Comparison of ENCODE assay signal across 33 mouse cellular contexts in the genomic region with DNA sequence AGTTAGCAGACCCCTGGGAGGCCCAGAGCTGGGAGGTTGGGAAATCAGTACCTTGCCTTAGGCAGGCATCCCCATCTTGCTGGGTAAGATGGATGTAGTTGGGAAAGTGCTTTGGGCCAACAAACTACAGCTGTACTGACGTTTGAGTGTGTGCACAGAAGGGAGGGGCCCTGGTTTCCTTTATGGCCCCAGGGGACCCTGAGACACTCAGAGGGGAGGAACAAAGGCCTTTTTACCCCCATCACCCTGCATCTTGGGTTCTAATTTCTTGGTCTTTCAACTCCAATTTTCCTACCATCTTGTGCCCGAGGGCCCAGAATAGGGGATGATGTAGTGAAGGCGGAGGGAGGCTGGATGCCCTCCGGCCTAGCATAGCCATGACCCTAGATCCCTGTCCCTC. TPM values are rescaled to one million over a fixed set of nuclear protein-coding genes. Genes with fewer than 3 reads are reported as not detected.
DNase-seq lines count a peak whose midpoint lies in the region; ATAC-seq and TF ChIP-seq lines count a peak whose summit lies in the region.
"Had no signal": no experiment of that assay in that cellular context is flagged by ENCODE, and none has a peak within 500 bp of the region (broad histone marks: within the 10 kb centered on the region; RNA-seq: fewer than 3 reads in every experiment).

No protein-coding gene starts in this region.

- H3K27me3 ChIP-seq in liver, embryonic 12.5 days (replicated peaks), result peaks cover 5% of the 10 kb centered on the region; the same call in 1 of the 2 replicates
- H3K27me3 ChIP-seq in liver, embryonic 11.5 days (replicated peaks; ENCODE audit: control insufficient read depth, insufficient read depth, low read length), result 0 out of 2 replicates have a peak, but pooled peaks cover 2% of the 10 kb centered on the region
- H3K27me3 ChIP-seq in spleen, adult 2 months (ENCODE audit: control insufficient read depth, insufficient read depth, low read length), result no peaks in the 10 kb centered on the region
- no peaks in the 10 kb centered on the region for H3K27me3 ChIP-seq in embryonic facial prominence, embryonic 10.5 days (replicated peaks; ENCODE audit: low read depth, poor library complexity, severe bottlenecking)
- no peaks in the 10 kb centered on the region for H3K27me3 ChIP-seq in kidney, embryonic 14.5 days (ENCODE audit: control insufficient read depth, insufficient read depth, low read length)
- H3K27me3 ChIP-seq: embryonic facial prominence, embryonic 15.5 days; heart, embryonic 15.5 days; hindbrain, embryonic 12.5 days; limb, embryonic 13.5 days; midbrain, embryonic 13.5 days had no signal

- peak overlapping the region; percentile 50; the same call in 1 of the 2 replicates for H3K27ac ChIP-seq in liver, embryonic 12.5 days
- H3K27ac ChIP-seq in liver, embryonic 11.5 days (ENCODE audit: low read depth, low read length), result no peak overlapping the region
- H3K27ac ChIP-seq in spleen, adult 2 months (ENCODE audit: insufficient read depth, low read length), result no peak overlapping the region
- H3K27ac ChIP-seq in embryonic facial prominence, embryonic 10.5 days (replicated peaks), result peak overlapping the region; percentile 30; the same call in 1 of the 2 replicates
- no peak overlapping the region for H3K27ac ChIP-seq in kidney, embryonic 14.5 days (ENCODE audit: low read depth, low read length)
- H3K27ac ChIP-seq: embryonic facial prominence, embryonic 15.5 days; forebrain, embryonic 12.5 days; heart, embryonic 15.5 days; hindbrain, embryonic 12.5 days; hindbrain, postnatal 0 days; limb, embryonic 13.5 days; midbrain, embryonic 13.5 days had no signal

- no peak for DNase-seq in liver, embryonic 11.5 days (ENCODE audit: low spot score)
- DNase-seq in spleen, adult 2 months (ENCODE audit: low read depth in 1 of 2, low spot score in 2 of 2), result peak; percentile 31 to 46
- no peak for DNase-seq in spleen, postnatal 4 days (ENCODE audit: low spot score in 2 of 2)
- DNase-seq in embryonic facial prominence, embryonic 10.5 days (ENCODE audit: low spot score), result no peak
- no peak for DNase-seq in layer of hippocampus, postnatal 36 days
- DNase-seq: adrenal gland, adult 8-10 months; cerebellum, adult 2 months; cerebellum, postnatal 14 days; forebrain, postnatal 0 days; kidney, adult 9 months; kidney, postnatal 14 days; layer of hippocampus, adult 9-11 months; lung, adult 18-20 months; retina, postnatal 1 day; thymus, postnatal 4 days had no signal

- no peak for TF ChIP-seq POLR2A in spleen, adult 2 months (IDR thresholded peaks at IDR 0.05; ENCODE audit: low read depth, low read length)

- no peaks in the 10 kb centered on the region for H3K36me3 ChIP-seq in liver, embryonic 12.5 days
- H3K36me3 ChIP-seq in liver, embryonic 11.5 days (ENCODE audit: control insufficient read depth, insufficient read depth, low read length), result no peaks in the 10 kb centered on the region
- no peaks in the 10 kb centered on the region for H3K36me3 ChIP-seq in spleen, adult 2 months (ENCODE audit: control insufficient read depth, insufficient read depth, low read length)
- no peaks in the 10 kb centered on the region for H3K36me3 ChIP-seq in embryonic facial prominence, embryonic 10.5 days (replicated peaks)
- no peaks in the 10 kb centered on the region for H3K36me3 ChIP-seq in kidney, embryonic 14.5 days (ENCODE audit: control insufficient read depth, insufficient read depth, low read length)
- H3K36me3 ChIP-seq: embryonic facial prominence, embryonic 15.5 days; forebrain, embryonic 12.5 days; G1E; heart, embryonic 15.5 days; hindbrain, embryonic 12.5 days; limb, embryonic 13.5 days; midbrain, embryonic 13.5 days had no signal

- no peak for ATAC-seq in liver, embryonic 12.5 days
- ATAC-seq in liver, embryonic 11.5 days (replicated peaks; ENCODE audit: low FRiP score), result no peak
- no peak for ATAC-seq in kidney, embryonic 14.5 days (ENCODE audit: low FRiP score, low TSS enrichment)
- ATAC-seq: forebrain, postnatal 0 days; hindbrain, postnatal 0 days; intestine, embryonic 16.5 days; lung, postnatal 0 days; midbrain, embryonic 13.5 days had no signal

- peak overlapping the region; percentile 15; the same call in 1 of the 2 replicates for H3K9ac ChIP-seq in liver, embryonic 12.5 days
- no peak overlapping the region for H3K9ac ChIP-seq in liver, embryonic 11.5 days (ENCODE audit: low read depth, low read length)
- no peak overlapping the region for H3K9ac ChIP-seq in kidney, embryonic 14.5 days (ENCODE audit: low read depth, low read length)
- H3K9ac ChIP-seq: embryonic facial prominence, embryonic 15.5 days; forebrain, embryonic 12.5 days; forebrain, postnatal 0 days; heart, embryonic 15.5 days; hindbrain, embryonic 12.5 days; limb, embryonic 13.5 days; midbrain, embryonic 13.5 days had no signal

- 76% methylated on average over 4 of the region's 4 CpGs for WGBS in liver, embryonic 12.5 days (ENCODE audit: insufficient replicate concordance)
- 79% methylated on average over 4 of the region's 4 CpGs for WGBS in liver, embryonic 11.5 days
- 59% methylated on average over 4 of the region's 4 CpGs for WGBS in spleen, adult 2 months
- 57% methylated on average over 4 of the region's 4 CpGs for WGBS in embryonic facial prominence, embryonic 10.5 days
- WGBS in kidney, embryonic 14.5 days, result 70% methylated on average over 4 of the region's 4 CpGs

- no peak overlapping the region for H3K4me2 ChIP-seq in liver, embryonic 12.5 days
- H3K4me2 ChIP-seq in liver, embryonic 11.5 days, result no peak overlapping the region
- H3K4me2 ChIP-seq in kidney, embryonic 14.5 days (replicated peaks; ENCODE audit: low read depth, low read length), result no peak overlapping the region
- H3K4me2 ChIP-seq: embryonic facial prominence, embryonic 15.5 days; forebrain, embryonic 12.5 days; heart, embryonic 15.5 days; hindbrain, embryonic 12.5 days; limb, embryonic 13.5 days; midbrain, embryonic 13.5 days had no signal

- no peak overlapping the region for H3K4me3 ChIP-seq in liver, embryonic 12.5 days
- no peak overlapping the region for H3K4me3 ChIP-seq in liver, embryonic 11.5 days (ENCODE audit: low read depth, low read length)
- H3K4me3 ChIP-seq in spleen, adult 2 months (ENCODE audit: extremely low read depth, insufficient read depth, insufficient read length), result no peak overlapping the region
- no peak overlapping the region for H3K4me3 ChIP-seq in embryonic facial prominence, embryonic 10.5 days
- no peak overlapping the region for H3K4me3 ChIP-seq in kidney, embryonic 14.5 days (ENCODE audit: low read length)
- H3K4me3 ChIP-seq: embryonic facial prominence, embryonic 15.5 days; forebrain, embryonic 12.5 days; heart, embryonic 15.5 days; hindbrain, embryonic 12.5 days; limb, embryonic 13.5 days; megakaryocyte, embryonic 14.5 days; midbrain, embryonic 13.5 days had no signal

- no peaks in the 10 kb centered on the region for H3K9me3 ChIP-seq in liver, embryonic 12.5 days (replicated peaks)
- H3K9me3 ChIP-seq in liver, embryonic 11.5 days (ENCODE audit: control insufficient read depth, low read length), result no peaks in the 10 kb centered on the region
- H3K9me3 ChIP-seq in embryonic facial prominence, embryonic 10.5 days, result no peaks in the 10 kb centered on the region
- no peaks in the 10 kb centered on the region for H3K9me3 ChIP-seq in kidney, embryonic 14.5 days (ENCODE audit: control insufficient read depth, low read length)
- H3K9me3 ChIP-seq: embryonic facial prominence, embryonic 15.5 days; forebrain, embryonic 12.5 days; G1E; heart, embryonic 15.5 days; hindbrain, embryonic 12.5 days; limb, embryonic 13.5 days; megakaryocyte, embryonic 14.5 days; midbrain, embryonic 13.5 days had no signal

- TF ChIP-seq CTCF in spleen, adult 2 months (IDR thresholded peaks at IDR 0.05; ENCODE audit: extremely low read depth, insufficient read depth, insufficient read length, insufficient replicate concordance), result no peak

- H3K4me1 ChIP-seq in liver, embryonic 12.5 days, result peaks cover 37% of the 10 kb centered on the region
- no peaks in the 10 kb centered on the region for H3K4me1 ChIP-seq in liver, embryonic 11.5 days (replicated peaks; ENCODE audit: control insufficient read depth, insufficient read depth, low read length)
- peaks cover 14% of the 10 kb centered on the region; the same call in 1 of the 2 replicates for H3K4me1 ChIP-seq in spleen, adult 2 months (ENCODE audit: control insufficient read depth, insufficient read depth, insufficient read length)
- H3K4me1 ChIP-seq in embryonic facial prominence, embryonic 10.5 days, result peaks cover 20% of the 10 kb centered on the region
- no peaks in the 10 kb centered on the region for H3K4me1 ChIP-seq in kidney, embryonic 14.5 days (ENCODE audit: control insufficient read depth, insufficient read depth, low read length)
- H3K4me1 ChIP-seq: embryonic facial prominence, embryonic 15.5 days; heart, embryonic 15.5 days; limb, embryonic 13.5 days had no signal

RNA-seq across cellular contexts. Expression of a gene that starts 41.0 kb away (rescaled TPM):
- polyA plus RNA-seq in liver, embryonic 12.5 days (2016; fragmentation: Nextera tagmentation; extraction: Ambion mirVana), result 31.6 and 36.3 TPM in 2 replicates
- polyA plus RNA-seq in liver, embryonic 11.5 days (2014; fragmentation: Nextera tagmentation; extraction: Ambion mirVana), result 55.1 and 63.7 TPM in 2 replicates
- polyA plus RNA-seq in spleen, adult 2 months (2012; rRNA removed), result 0.77 and 0.84 TPM in 2 replicates
- 63.1 and 65.4 TPM in 2 replicates for polyA plus RNA-seq in embryonic facial prominence, embryonic 10.5 days (2016; fragmentation: Nextera tagmentation; extraction: Ambion mirVana)
- polyA plus RNA-seq in kidney, embryonic 14.5 days (2014; fragmentation: Nextera tagmentation; extraction: Ambion mirVana), result 53.5 and 67.7 TPM in 2 replicates
- under 1 TPM; 0.43 to 0.52 TPM for total RNA-seq in layer of hippocampus, postnatal 36 days (2021)
- total RNA-seq: gastrocnemius, adult 8-10 months had no signal

RNA-seq across cellular contexts. Expression of a gene that starts 53.8 kb away (rescaled TPM):
- polyA plus RNA-seq in liver, embryonic 12.5 days (2016; fragmentation: Nextera tagmentation; extraction: Ambion mirVana), result 2.8 and 3.7 TPM in 2 replicates
- 2.2 and 2.5 TPM in 2 replicates for polyA plus RNA-seq in liver, embryonic 11.5 days (2014; fragmentation: Nextera tagmentation; extraction: Ambion mirVana)
- polyA plus RNA-seq in spleen, adult 2 months (2012; rRNA removed), result 0.99 and 1.3 TPM in 2 replicates
- polyA plus RNA-seq in embryonic facial prominence, embryonic 10.5 days (2016; fragmentation: Nextera tagmentation; extraction: Ambion mirVana), result not detected in 2 replicates
- 0.16 TPM in 1 of 2 replicates, not detected in the other for polyA plus RNA-seq in kidney, embryonic 14.5 days (2014; fragmentation: Nextera tagmentation; extraction: Ambion mirVana)
- under 1 TPM; 0.40 to 0.63 TPM for total RNA-seq in layer of hippocampus, postnatal 36 days (2021)
- total RNA-seq: adrenal gland, adult 8-10 months; gastrocnemius, adult 8-10 months; gastrocnemius, postnatal 4 days; heart, adult 8-10 months; heart, postnatal 25 days; hindbrain, postnatal 0 days had no signal
- polyA plus RNA-seq: C2C12; embryonic facial prominence, embryonic 15.5 days; G1E had no signal

RNA-seq across cellular contexts. Expression of a gene that starts 57.4 kb away (rescaled TPM):
- 76.2 and 78.4 TPM in 2 replicates for polyA plus RNA-seq in liver, embryonic 12.5 days (2016; fragmentation: Nextera tagmentation; extraction: Ambion mirVana)
- polyA plus RNA-seq in liver, embryonic 11.5 days (2014; fragmentation: Nextera tagmentation; extraction: Ambion mirVana), result 69.5 and 71.8 TPM in 2 replicates
- 29.9 and 34.8 TPM in 2 replicates for polyA plus RNA-seq in spleen, adult 2 months (2012; rRNA removed)
- polyA plus RNA-seq in embryonic facial prominence, embryonic 10.5 days (2016; fragmentation: Nextera tagmentation; extraction: Ambion mirVana), result 50.4 and 52.8 TPM in 2 replicates
- 16.4 and 34.5 TPM in 2 replicates for polyA plus RNA-seq in kidney, embryonic 14.5 days (2014; fragmentation: Nextera tagmentation; extraction: Ambion mirVana)
- 100 to 1,000 TPM; 115 to 119 TPM for total RNA-seq in layer of hippocampus, postnatal 36 days (2021)

Comparison
In these comparisons a context has a peak if more than half of its experiments do, and no peak if none do; other contexts are left out.
1. H3K27ac ChIP-seq: peak in liver, embryonic 12.5 days (single experiment) and embryonic facial prominence, embryonic 10.5 days (single experiment); none in liver, embryonic 11.5 days (single experiment), spleen, adult 2 months (single experiment) and kidney, embryonic 14.5 days (single experiment).
2. DNase-seq: peak in spleen, adult 2 months (2 of 2); none in liver, embryonic 11.5 days (single experiment), spleen, postnatal 4 days (0 of 2), embryonic facial prominence, embryonic 10.5 days (single experiment) and layer of hippocampus, postnatal 36 days (0 of 2).
3. RNA of a gene that starts 41.0 kb away (polyA plus RNA-seq): 53.5 to 67.7 TPM in kidney, embryonic 14.5 days, 63.1 to 65.4 TPM in embryonic facial prominence, embryonic 10.5 days, 55.1 to 63.7 TPM in liver, embryonic 11.5 days and 31.6 to 36.3 TPM in liver, embryonic 12.5 days; 0.77 to 0.84 TPM in spleen, adult 2 months; every median in the first group is over 10 times any median in the second.